Mouse (Mus musculus) midbrain, embryonic 15.5 days (tissue): ENCODE results near the gene Limd2. TPM values are rescaled to one million over a fixed set of nuclear protein-coding genes. Genes with fewer than 3 reads are reported as not detected.

Experiments used
- ATAC-seq: fragments of 200-750 bp; cut with Nextera tagmentation; replicated peaks from 2 replicates; pipeline ENCODE4 v1.8.0; 2017; ENCODE audit warnings: moderate TSS enrichment
- H3K27ac ChIP-seq: fragments of 300-500 bp; sonication (generic); 2 replicates; pipeline ENCODE4 v1.5.1; 2015; ENCODE audit warnings: mild to moderate bottlenecking, inconsistent platforms
- H3K27me3 ChIP-seq: fragments of 300-500 bp; sonication (generic); replicated peaks from 2 replicates; pipeline ENCODE4 v1.6.1; 2015; ENCODE audit warnings: inconsistent platforms
- H3K36me3 ChIP-seq: fragments of 300-500 bp; sonication (generic); replicated peaks from 2 replicates; pipeline ENCODE4 v1.6.1; 2015; ENCODE audit warnings: inconsistent platforms
- H3K4me1 ChIP-seq: fragments of 300-500 bp; sonication (generic); 2 replicates; pipeline ENCODE4 v1.6.1; 2015; ENCODE audit warnings: inconsistent platforms
- H3K4me2 ChIP-seq: fragments of 300-500 bp; sonication (generic); 2 replicates; pipeline ENCODE4 v1.6.1; 2015; ENCODE audit warnings: inconsistent platforms, mild to moderate bottlenecking, moderate library complexity
- H3K4me3 ChIP-seq: fragments of 300-500 bp; sonication (generic); 2 replicates; pipeline ENCODE4 v1.5.1; 2015; ENCODE audit warnings: mild to moderate bottlenecking, inconsistent platforms
- H3K9ac ChIP-seq: fragments of 300-500 bp; sonication (generic); 2 replicates; pipeline ENCODE4 v1.6.1; 2015; ENCODE audit warnings: mild to moderate bottlenecking, inconsistent platforms
- H3K9me3 ChIP-seq: fragments of 300-500 bp; sonication (generic); 2 replicates; pipeline ENCODE4 v1.6.1; 2016; ENCODE audit warnings: inconsistent platforms
- WGBS: fragments of 180-500 bp; shearing (Covaris S2); methylation state at CpG from one replicate; pipeline ENCODE4 v1.1.7; 2015; ENCODE audit warnings: mixed read lengths; 5-methylcytosine and 5-hydroxymethylcytosine counted together
- polyA plus RNA-seq: library from polyadenylated mRNA; unstranded; fragments of >200 nt; fragmentation: Nextera tagmentation; extraction: Ambion mirVana; gene quantifications from 2 replicates; pipeline ENCODE4 v1.2.1, GENCODE M21; 2015

The Limd2 gene
- polyA plus RNA-seq, 1 experiment from 2014 or later, result 167 TPM

DNA sequence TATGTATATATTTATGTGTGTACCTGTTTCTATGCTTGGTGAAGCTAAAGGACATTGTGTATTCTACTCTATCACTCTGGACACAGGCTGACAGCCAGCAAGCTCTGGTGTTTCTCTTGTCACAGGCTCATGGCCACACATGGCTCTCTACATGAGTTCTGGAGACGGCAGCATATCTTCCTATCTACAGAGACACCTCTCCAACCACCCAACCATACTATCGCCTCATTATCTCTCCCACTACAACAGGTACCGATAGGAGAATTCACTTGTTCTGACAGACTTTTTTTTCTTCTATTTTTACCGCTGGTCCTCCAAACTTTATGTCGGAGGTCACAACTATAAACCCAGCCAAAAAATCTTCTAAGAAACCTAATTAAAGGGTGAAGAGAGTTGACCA is 31.6 kb upstream of the Limd2 start:
- H3K36me3 ChIP-seq, result peaks cover 1% of the 10 kb centered on the region; the same call in 1 of the 2 replicates
- no peaks in the 10 kb centered on the region for H3K9me3 ChIP-seq
- WGBS, result 92% methylated on average over 5 of the region's 5 CpGs
- ATAC-seq, result no peak
- H3K4me1 ChIP-seq, result peaks cover 12% of the 10 kb centered on the region
- H3K4me3 ChIP-seq, result peak overlapping the region; percentile 57; the same call in 1 of the 2 replicates
- H3K27me3 ChIP-seq, result no peaks in the 10 kb centered on the region
- peak overlapping the region; percentile 56 for H3K4me2 ChIP-seq
- H3K27ac ChIP-seq, result no peak overlapping the region
- no peak overlapping the region for H3K9ac ChIP-seq

DNA sequence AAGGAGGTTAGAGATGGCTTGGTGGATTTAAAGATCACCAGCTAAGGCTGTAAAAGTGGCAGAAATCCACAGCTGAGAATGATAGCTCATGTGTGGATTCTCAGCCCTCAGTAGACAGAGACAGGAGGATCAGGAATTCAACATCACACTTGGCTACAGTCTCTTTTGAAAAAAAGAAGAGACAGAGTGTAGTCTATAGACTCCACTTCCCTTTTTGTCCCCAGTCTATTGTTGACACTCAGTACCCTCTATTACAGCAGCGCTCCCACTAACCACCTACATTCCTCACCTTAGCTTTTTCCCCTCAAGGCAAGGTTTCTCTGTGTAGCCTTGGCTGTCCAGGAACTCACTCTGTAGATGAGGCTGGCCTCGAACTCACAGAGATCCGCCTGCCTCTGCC is 31.1 kb upstream of the Limd2 start:
- no peaks in the 10 kb centered on the region for H3K9me3 ChIP-seq
- peaks cover 12% of the 10 kb centered on the region for H3K4me1 ChIP-seq
- WGBS, result 94% methylated on average over 3 of the region's 3 CpGs
- H3K9ac ChIP-seq, result no peak overlapping the region
- H3K36me3 ChIP-seq, result no peaks in the 10 kb centered on the region
- H3K4me2 ChIP-seq, result no peak overlapping the region
- no peak overlapping the region for H3K4me3 ChIP-seq
- no peak overlapping the region for H3K27ac ChIP-seq
- no peaks in the 10 kb centered on the region for H3K27me3 ChIP-seq
- ATAC-seq, result no peak

DNA sequence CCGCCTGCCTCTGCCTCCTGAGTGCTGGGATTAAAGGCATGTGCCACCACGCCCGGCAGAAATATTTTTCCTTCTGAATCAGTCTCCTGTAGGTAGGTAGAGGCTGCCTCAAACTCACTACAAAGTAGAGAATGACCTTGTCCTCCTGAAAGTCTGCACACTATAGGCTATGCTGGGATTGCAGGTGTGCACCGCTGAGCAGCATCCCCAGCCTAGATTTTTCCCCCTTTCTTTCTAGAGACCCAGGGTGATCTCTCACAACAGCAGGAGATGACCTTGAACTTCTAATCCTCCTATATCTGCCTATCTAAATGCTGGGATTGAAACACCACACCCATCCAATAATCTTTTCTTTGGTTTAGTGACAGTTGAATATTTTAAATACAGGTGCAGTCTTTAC is 26.7 kb upstream of the Limd2 start:
- ATAC-seq, result no peak
- Histone ChIP-seq H3K9ac (no peak overlapping the region), H3K4me1 (peaks cover 3% of the 10 kb centered on the region), H3K9me3 (no peaks in the 10 kb centered on the region), H3K4me2 (no peak overlapping the region), H3K4me3 (no peak overlapping the region), H3K27ac (no peak overlapping the region), H3K27me3 (no peaks in the 10 kb centered on the region), H3K36me3 (no peaks in the 10 kb centered on the region)
- WGBS, result 96% methylated on average over 4 of the region's 4 CpGs

GRCm38 (mm10) chr11:106180449-106180801 is 19.8 kb upstream of the Limd2 start:
- no peaks in the 10 kb centered on the region for H3K27me3 ChIP-seq
- 88% methylated on average over 2 of the region's 2 CpGs for WGBS
- no peaks in the 10 kb centered on the region for H3K4me1 ChIP-seq
- no peak overlapping the region for H3K9ac ChIP-seq
- no peak overlapping the region for H3K4me3 ChIP-seq
- H3K36me3 ChIP-seq, result no peaks in the 10 kb centered on the region
- no peak overlapping the region for H3K4me2 ChIP-seq
- ATAC-seq, result no peak
- H3K27ac ChIP-seq, result no peak overlapping the region
- H3K9me3 ChIP-seq, result no peaks in the 10 kb centered on the region

GRCm38 (mm10) chr11:106179711-106180448 is 19.2 kb upstream of the Limd2 start:
- Histone ChIP-seq H3K4me2 (no peak overlapping the region), H3K9ac (no peak overlapping the region), H3K27me3 (no peaks in the 10 kb centered on the region), H3K27ac (no peak overlapping the region), H3K4me3 (no peak overlapping the region), H3K9me3 (no peaks in the 10 kb centered on the region), H3K36me3 (no peaks in the 10 kb centered on the region), H3K4me1 (no peaks in the 10 kb centered on the region)
- ATAC-seq, result no peak
- 79% methylated on average over 7 of the region's 7 CpGs for WGBS

DNA sequence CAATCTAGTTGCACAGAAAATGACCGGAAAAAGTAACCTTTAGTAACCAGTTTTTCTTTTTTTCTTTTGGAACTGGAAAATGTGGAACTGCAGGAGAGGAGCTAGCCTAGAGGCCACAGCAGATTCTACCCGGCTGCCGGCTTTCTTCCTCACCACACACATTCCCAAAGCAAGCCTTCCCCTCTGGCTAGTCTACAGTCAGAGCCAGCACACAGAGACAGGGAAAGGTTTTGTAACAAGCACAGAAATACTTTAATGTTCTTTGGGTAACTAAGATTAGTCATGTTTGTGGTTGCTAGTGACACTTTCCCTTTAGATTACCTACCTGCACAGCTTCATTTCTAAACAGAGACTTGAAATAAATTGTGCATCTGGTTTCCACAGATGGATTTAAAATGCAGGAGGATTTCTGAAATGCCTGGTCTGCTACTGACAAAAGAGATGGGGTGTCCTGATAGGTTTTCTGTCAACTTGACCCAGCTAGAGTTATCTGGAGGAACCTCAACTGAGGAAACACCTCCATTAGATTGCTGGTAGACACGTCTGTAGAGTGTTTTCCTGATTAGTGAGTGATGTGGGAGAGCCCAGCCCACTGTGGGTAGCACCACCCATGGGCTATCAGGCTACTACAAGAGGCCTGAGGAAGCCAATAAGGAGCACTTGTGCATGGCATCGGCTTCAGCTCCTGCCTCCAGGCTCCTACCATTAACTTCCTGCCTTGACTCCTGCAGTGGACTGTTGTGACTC is 17.5 kb upstream of the Limd2 start:
- Histone ChIP-seq H3K9me3 (no peaks in the 10 kb centered on the region), H3K4me1 (no peaks in the 10 kb centered on the region), H3K9ac (no peak overlapping the region), H3K27ac (no peak overlapping the region), H3K4me2 (no peak overlapping the region), H3K27me3 (no peaks in the 10 kb centered on the region), H3K36me3 (no peaks in the 10 kb centered on the region), H3K4me3 (no peak overlapping the region)
- no peak for ATAC-seq
- 86% methylated on average over 5 of the region's 5 CpGs for WGBS

- 91% methylated on average over 5 of the region's 5 CpGs for WGBS
- Histone ChIP-seq H3K4me2 (no peak overlapping the region), H3K27ac (no peak overlapping the region), H3K9me3 (no peaks in the 10 kb centered on the region), H3K27me3 (no peaks in the 10 kb centered on the region), H3K4me3 (no peak overlapping the region), H3K9ac (no peak overlapping the region), H3K36me3 (no peaks in the 10 kb centered on the region), H3K4me1 (no peaks in the 10 kb centered on the region)
- no peak for ATAC-seq
Observed at GRCm38 (mm10) chr11:106176372-106176771, 15.7 kb upstream of the Limd2 start.

DNA sequence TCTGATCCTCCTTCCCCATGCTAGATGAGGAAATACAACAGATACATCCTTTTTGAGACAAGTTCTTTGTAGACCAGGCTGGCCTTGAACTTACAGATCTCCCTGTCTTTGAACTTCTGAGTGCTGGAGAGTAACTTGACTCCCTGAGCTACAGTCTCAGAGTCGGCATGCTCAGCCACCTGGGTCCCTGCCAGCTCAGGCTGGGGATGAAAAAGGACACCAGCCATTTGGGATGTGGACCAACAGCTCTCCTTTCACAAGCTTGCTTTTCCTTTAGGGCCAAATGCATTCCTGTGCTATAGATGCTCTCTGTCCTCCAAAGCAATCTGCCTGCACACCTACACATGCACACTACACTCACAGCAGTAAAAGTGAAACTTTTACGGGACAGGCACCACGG is 14.4 kb upstream of the Limd2 start:
- no peak for ATAC-seq
- Histone ChIP-seq H3K27me3 (no peaks in the 10 kb centered on the region), H3K9ac (no peak overlapping the region), H3K4me3 (no peak overlapping the region), H3K4me1 (no peaks in the 10 kb centered on the region), H3K27ac (no peak overlapping the region), H3K36me3 (no peaks in the 10 kb centered on the region), H3K9me3 (no peaks in the 10 kb centered on the region), H3K4me2 (no peak overlapping the region)
- WGBS, result 74% methylated on average over 3 of the region's 3 CpGs

DNA sequence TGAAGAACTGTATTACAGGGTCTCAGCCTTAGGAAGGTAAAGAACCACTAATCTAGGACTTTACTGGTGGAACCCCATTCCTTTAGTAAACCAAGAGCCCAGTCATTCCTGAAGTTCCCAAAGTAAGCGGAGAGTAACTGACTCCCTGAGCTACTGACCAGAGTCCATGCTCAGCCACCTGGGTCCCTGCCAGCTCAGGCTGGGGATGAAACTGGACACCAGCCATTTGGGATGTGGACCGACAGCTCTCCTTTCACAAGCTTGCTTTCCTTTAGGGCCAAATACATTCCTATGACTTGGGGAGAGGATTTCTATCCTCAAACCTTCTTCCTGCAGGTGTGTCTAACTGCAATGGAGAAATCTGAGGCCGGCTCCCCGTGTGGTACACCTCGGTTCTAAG is 13.7 kb upstream of the Limd2 start:
- Histone ChIP-seq H3K27ac (no peak overlapping the region), H3K9me3 (no peaks in the 10 kb centered on the region), H3K36me3 (no peaks in the 10 kb centered on the region), H3K4me2 (no peak overlapping the region), H3K27me3 (no peaks in the 10 kb centered on the region), H3K4me1 (no peaks in the 10 kb centered on the region), H3K4me3 (no peak overlapping the region), H3K9ac (no peak overlapping the region)
- 90% methylated on average over 5 of the region's 5 CpGs for WGBS
- ATAC-seq, result no peak

DNA sequence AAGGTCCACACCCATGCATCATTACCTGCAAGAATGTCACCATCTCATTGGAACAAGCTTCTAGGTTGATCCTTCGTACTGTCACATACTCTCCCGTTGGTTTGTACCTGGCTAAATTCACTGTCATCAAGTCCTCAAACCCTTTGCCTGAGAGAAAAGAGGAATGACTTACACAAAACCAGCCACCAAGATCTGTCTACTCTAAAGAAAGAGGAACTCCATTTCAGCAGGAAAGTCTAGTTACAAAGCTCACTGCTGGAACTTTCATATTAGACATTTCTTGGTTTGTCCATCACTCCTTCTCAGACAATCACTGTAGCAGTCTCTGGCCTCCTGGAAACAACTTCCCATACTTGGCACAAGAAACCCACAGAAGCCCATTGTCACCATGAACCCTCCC is 12.6 kb upstream of the Limd2 start:
- 0 out of 2 replicates have a peak, but pooled peaks cover 1% of the 10 kb centered on the region for H3K36me3 ChIP-seq

DNA sequence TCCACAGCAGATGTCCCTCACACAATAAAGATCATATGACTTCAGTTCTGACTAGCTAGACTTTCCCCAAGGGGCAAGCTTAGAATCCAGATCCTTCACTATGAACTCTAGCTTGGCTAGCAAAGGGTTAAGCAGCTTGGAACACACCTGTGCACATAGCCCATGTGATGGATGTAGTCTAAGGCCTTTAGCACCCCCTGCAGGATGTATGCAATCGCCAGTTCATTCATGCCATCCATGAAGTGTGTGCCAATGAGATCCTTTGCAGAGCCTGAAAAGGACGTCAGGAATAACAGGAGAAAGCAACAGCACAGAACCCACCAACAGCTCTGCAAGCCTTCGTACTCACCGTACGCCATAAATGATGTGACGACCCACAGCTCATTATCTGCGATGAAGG is 10.1 kb upstream of the Limd2 start:
- no peak for ATAC-seq
- peaks cover 14% of the 10 kb centered on the region; the same call in 1 of the 2 replicates for H3K36me3 ChIP-seq
- no peak overlapping the region for H3K9ac ChIP-seq
- 75% methylated on average over 7 of the region's 7 CpGs for WGBS
- no peaks in the 10 kb centered on the region for H3K4me1 ChIP-seq
- H3K27me3 ChIP-seq, result no peaks in the 10 kb centered on the region
- no peak overlapping the region for H3K27ac ChIP-seq
- H3K9me3 ChIP-seq, result no peaks in the 10 kb centered on the region
- H3K4me3 ChIP-seq, result no peak overlapping the region
- no peak overlapping the region for H3K4me2 ChIP-seq

More for the DNA sequence above, 12.6 kb upstream of the Limd2 start:
- Histone ChIP-seq H3K27me3 (no peaks in the 10 kb centered on the region), H3K4me2 (no peak overlapping the region), H3K9ac (no peak overlapping the region), H3K4me1 (no peaks in the 10 kb centered on the region), H3K9me3 (no peaks in the 10 kb centered on the region), H3K4me3 (no peak overlapping the region), H3K27ac (no peak overlapping the region)
- 93% methylated on average over 2 of the region's 2 CpGs for WGBS
- ATAC-seq, result no peak

- 92% methylated on average over 5 of the region's 5 CpGs for WGBS
- Histone ChIP-seq H3K27me3 (no peaks in the 10 kb centered on the region), H3K9me3 (no peaks in the 10 kb centered on the region), H3K4me1 (no peaks in the 10 kb centered on the region), H3K36me3 (peaks cover 21% of the 10 kb centered on the region; the same call in 1 of the 2 replicates), H3K27ac (no peak overlapping the region), H3K9ac (no peak overlapping the region), H3K4me2 (no peak overlapping the region), H3K4me3 (no peak overlapping the region)
- no peak for ATAC-seq
Observed at GRCm38 (mm10) chr11:106167435-106167834, 6.8 kb upstream of the Limd2 start.
